Mouse (Mus musculus): ENCODE measurements around the gene Acap2. TPM values are rescaled to one million over a fixed set of nuclear protein-coding genes. Genes with fewer than 3 reads are reported as not detected.

Gene Acap2
- polyA plus RNA-seq, 1 experiment from 2014 or later: 11.1 TPM

GRCm38 (mm10) chr16:31165907-31166306 is 35.1 kb downstream of the Acap2 start:
- Histone ChIP-seq H3K4me3 (no peak overlapping the region), H3K9me3 (replicated peaks) (0 out of 2 replicates have a peak, but pooled peaks cover 5% of the 10 kb centered on the region), H3K27ac (0 out of 2 replicates have a peak overlapping the region, but pooled peaks have one; percentile 10), H3K9ac (no peak overlapping the region), H3K4me2 (no peak overlapping the region), H3K36me3 (no peaks in the 10 kb centered on the region), H3K4me1 (peaks cover 37% of the 10 kb centered on the region), H3K27me3 (replicated peaks) (no peaks in the 10 kb centered on the region)
- WGBS (ENCODE audit: insufficient replicate concordance): 69% methylated on average over 4 of the region's 4 CpGs
- no peak for ATAC-seq

GRCm38 (mm10) chr16:31165467-31165866 is 35.6 kb downstream of the Acap2 start:
- 75% methylated on average over 4 of the region's 4 CpGs for WGBS (ENCODE audit: insufficient replicate concordance)
- Histone ChIP-seq H3K36me3 (no peaks in the 10 kb centered on the region), H3K9me3 (replicated peaks) (0 out of 2 replicates have a peak, but pooled peaks cover 5% of the 10 kb centered on the region), H3K4me1 (peaks cover 37% of the 10 kb centered on the region), H3K4me2 (no peak overlapping the region), H3K27ac (no peak overlapping the region), H3K27me3 (replicated peaks) (no peaks in the 10 kb centered on the region), H3K4me3 (no peak overlapping the region), H3K9ac (no peak overlapping the region)
- ATAC-seq: no peak

GRCm38 (mm10) chr16:31164125-31164524 is 36.9 kb downstream of the Acap2 start:
- no peak for ATAC-seq
- Histone ChIP-seq H3K9ac (no peak overlapping the region), H3K4me3 (no peak overlapping the region), H3K4me2 (no peak overlapping the region), H3K27me3 (replicated peaks) (no peaks in the 10 kb centered on the region), H3K9me3 (replicated peaks) (0 out of 2 replicates have a peak, but pooled peaks cover 5% of the 10 kb centered on the region), H3K27ac (no peak overlapping the region), H3K4me1 (peaks cover 30% of the 10 kb centered on the region), H3K36me3 (peaks cover 1% of the 10 kb centered on the region; the same call in 1 of the 2 replicates)
- WGBS (ENCODE audit: insufficient replicate concordance): 74% methylated on average over 4 of the region's 4 CpGs

DNA sequence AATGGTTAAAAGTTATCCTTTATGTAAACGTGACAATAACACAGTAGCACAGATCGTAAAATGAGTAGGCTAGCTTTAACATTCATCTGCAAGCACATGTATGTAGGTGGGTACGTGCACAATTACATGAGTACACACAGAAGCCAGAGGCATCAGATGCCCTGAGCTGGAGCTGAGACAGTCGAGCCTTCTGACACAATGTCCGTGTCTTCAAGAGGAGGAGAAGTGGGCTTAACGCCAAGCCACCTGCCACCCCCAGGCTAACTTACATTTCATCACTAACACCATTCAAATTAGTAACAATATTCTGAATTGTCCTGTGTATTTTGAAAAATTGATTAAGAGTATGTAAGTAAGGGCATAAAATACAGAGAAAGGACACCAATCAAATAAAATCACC is 40.6 kb downstream of the Acap2 start:
- no peaks in the 10 kb centered on the region for H3K27me3 ChIP-seq (replicated peaks)
- peaks cover 17% of the 10 kb centered on the region for H3K9me3 ChIP-seq (replicated peaks)
- ATAC-seq: no peak
- H3K36me3 ChIP-seq: peaks cover 38% of the 10 kb centered on the region
- no peak overlapping the region for H3K4me2 ChIP-seq
- no peak overlapping the region for H3K9ac ChIP-seq
- 84% methylated on average over 6 of the region's 6 CpGs for WGBS (ENCODE audit: insufficient replicate concordance)
- no peak overlapping the region for H3K4me3 ChIP-seq
- no peak overlapping the region for H3K27ac ChIP-seq
- peaks cover 7% of the 10 kb centered on the region; the same call in 1 of the 2 replicates for H3K4me1 ChIP-seq

- Histone ChIP-seq H3K4me3 (no peak overlapping the region), H3K4me2 (no peak overlapping the region), H3K27me3 (replicated peaks) (no peaks in the 10 kb centered on the region), H3K9me3 (replicated peaks) (peaks cover 17% of the 10 kb centered on the region), H3K4me1 (peaks cover 3% of the 10 kb centered on the region; the same call in 1 of the 2 replicates), H3K36me3 (peaks cover 46% of the 10 kb centered on the region), H3K9ac (no peak overlapping the region), H3K27ac (no peak overlapping the region)
- WGBS (ENCODE audit: insufficient replicate concordance): 62% methylated on average over 2 of the region's 2 CpGs
- no peak for ATAC-seq
Measured at GRCm38 (mm10) chr16:31159491-31159890, 41.6 kb downstream of the Acap2 start.

DNA sequence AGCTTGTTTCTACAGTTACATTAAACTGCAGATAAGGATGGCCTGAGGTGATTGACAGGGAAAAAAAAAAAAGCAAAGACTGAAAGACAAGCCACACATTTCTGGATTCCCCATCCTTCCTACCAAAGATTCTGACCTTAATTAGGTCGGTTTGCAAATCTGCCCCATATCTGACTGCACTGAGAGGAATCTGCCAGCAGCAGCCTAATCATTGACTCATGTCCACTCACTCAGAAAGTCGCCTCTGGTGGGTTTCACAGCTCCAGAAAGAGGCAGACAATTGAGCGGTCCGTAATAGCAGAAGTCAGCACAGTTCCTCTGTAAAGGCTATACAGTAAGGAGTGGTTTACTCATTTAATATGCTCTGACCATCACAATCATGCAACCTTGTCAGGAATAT is 51.2 kb downstream of the Acap2 start:
- Histone ChIP-seq H3K4me2 (no peak overlapping the region), H3K9me3 (replicated peaks) (no peaks in the 10 kb centered on the region), H3K4me1 (no peaks in the 10 kb centered on the region), H3K4me3 (no peak overlapping the region), H3K9ac (no peak overlapping the region), H3K27me3 (replicated peaks) (no peaks in the 10 kb centered on the region), H3K36me3 (peaks cover 34% of the 10 kb centered on the region), H3K27ac (no peak overlapping the region)
- ATAC-seq: no peak
- 79% methylated on average over 4 of the region's 4 CpGs for WGBS (ENCODE audit: insufficient replicate concordance)

GRCm38 (mm10) chr16:31148891-31149290 is 52.2 kb downstream of the Acap2 start:
- no peak overlapping the region for H3K27ac ChIP-seq
- H3K36me3 ChIP-seq: peaks cover 26% of the 10 kb centered on the region
- H3K27me3 ChIP-seq (replicated peaks): no peaks in the 10 kb centered on the region
- H3K4me1 ChIP-seq: no peaks in the 10 kb centered on the region
- no peak overlapping the region for H3K4me2 ChIP-seq
- no peak overlapping the region for H3K4me3 ChIP-seq
- WGBS (ENCODE audit: insufficient replicate concordance): 72% methylated on average over 6 of the region's 6 CpGs
- H3K9me3 ChIP-seq (replicated peaks): no peaks in the 10 kb centered on the region
- no peak overlapping the region for H3K9ac ChIP-seq
- no peak for ATAC-seq

DNA sequence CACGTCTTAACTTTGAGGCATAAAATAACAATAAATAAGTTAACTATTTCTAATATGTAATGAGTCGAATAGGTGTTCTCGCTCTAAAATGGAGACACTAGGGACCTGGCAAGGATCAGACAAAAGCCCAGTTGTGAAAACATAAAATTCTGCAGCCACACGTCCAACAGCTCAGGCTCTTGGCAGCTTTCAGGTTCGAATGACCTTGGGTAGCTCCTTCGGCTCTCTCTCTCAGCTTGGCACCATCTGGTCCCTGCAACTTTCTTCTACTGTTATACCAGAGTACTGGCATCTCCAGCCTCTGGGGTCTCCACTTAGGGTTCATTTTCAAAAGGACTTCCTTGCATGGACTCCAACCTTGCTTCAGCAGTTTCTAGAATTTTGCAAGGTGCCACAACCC is 53.3 kb downstream of the Acap2 start:
- Histone ChIP-seq H3K9me3 (replicated peaks) (no peaks in the 10 kb centered on the region), H3K27me3 (replicated peaks) (no peaks in the 10 kb centered on the region), H3K4me2 (no peak overlapping the region), H3K4me3 (no peak overlapping the region), H3K36me3 (peaks cover 21% of the 10 kb centered on the region), H3K4me1 (no peaks in the 10 kb centered on the region), H3K9ac (no peak overlapping the region), H3K27ac (no peak overlapping the region)
- WGBS (ENCODE audit: insufficient replicate concordance): 74% methylated on average over 6 of the region's 6 CpGs
- ATAC-seq: no peak

DNA sequence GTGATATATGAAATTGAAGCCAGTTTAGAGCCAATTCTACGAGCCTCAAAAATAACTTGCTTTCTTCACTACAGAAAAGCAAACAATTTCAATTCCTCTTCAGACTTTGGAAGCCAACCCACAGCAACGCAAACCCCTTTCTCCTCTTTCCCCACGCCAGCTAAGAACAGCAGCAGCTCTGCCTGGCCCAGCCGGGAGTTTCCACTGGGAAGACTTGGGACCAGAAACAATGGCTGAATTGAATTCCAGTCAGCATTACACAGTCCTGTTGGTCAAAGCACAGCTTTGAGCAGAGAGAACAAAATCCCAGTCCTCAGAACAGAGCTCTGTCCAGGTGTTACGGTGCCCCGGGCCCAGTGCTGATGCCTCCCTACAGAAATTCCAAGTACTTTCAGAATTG is 59.1 kb downstream of the Acap2 start:
- ATAC-seq: no peak
- Histone ChIP-seq H3K27ac (no peak overlapping the region), H3K27me3 (replicated peaks) (no peaks in the 10 kb centered on the region), H3K4me1 (no peaks in the 10 kb centered on the region), H3K9me3 (replicated peaks) (no peaks in the 10 kb centered on the region), H3K36me3 (peaks cover 22% of the 10 kb centered on the region), H3K9ac (no peak overlapping the region), H3K4me3 (no peak overlapping the region), H3K4me2 (no peak overlapping the region)
- 85% methylated on average over 6 of the region's 6 CpGs for WGBS (ENCODE audit: insufficient replicate concordance)

DNA sequence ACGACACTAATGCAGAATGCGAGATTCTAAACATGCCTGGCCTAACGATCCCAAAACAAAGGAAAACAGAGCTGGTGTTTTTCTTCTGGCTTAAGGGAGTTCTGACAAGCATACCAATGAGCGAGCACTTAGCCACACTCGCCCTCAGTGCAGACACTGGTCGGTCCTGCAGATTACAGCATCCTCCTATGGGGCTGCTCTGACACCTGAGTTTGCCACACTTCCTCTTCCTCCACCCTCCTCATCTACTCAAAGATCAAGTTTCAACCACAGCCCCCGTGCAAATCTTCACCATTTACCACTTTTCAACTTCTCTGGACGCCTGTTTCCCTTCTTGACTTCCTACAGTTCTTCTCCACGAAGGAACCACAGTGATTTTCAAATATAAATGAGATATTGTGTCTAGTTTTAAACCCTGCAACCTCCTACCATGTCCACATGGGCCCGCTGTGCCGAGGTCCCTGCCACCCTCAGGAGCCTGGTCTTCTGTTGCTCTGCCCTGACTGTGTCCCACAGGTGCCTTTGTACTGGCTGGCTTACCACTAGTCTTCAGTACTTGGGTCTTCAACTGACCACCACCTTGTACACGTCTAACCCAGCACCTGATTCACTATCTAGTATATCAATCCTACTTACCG is 64.3 kb downstream of the Acap2 start:
- ATAC-seq: no peak
- peaks cover 42% of the 10 kb centered on the region for H3K36me3 ChIP-seq
- H3K4me1 ChIP-seq: no peaks in the 10 kb centered on the region
- H3K9me3 ChIP-seq (replicated peaks): no peaks in the 10 kb centered on the region
- H3K4me2 ChIP-seq: no peak overlapping the region
- whole genome bisulfite sequencing (ENCODE audit: insufficient replicate concordance): 60% methylated on average over 13 of the region's 13 CpGs
- no peak overlapping the region for H3K27ac ChIP-seq
- no peak overlapping the region for H3K4me3 ChIP-seq
- no peaks in the 10 kb centered on the region for H3K27me3 ChIP-seq (replicated peaks)
- H3K9ac ChIP-seq: no peak overlapping the region

GRCm38 (mm10) chr16:31135519-31135918 is 65.5 kb downstream of the Acap2 start:
- WGBS (ENCODE audit: insufficient replicate concordance): 70% methylated on average over 8 of the region's 8 CpGs
- Histone ChIP-seq H3K9ac (no peak overlapping the region), H3K4me1 (no peaks in the 10 kb centered on the region), H3K27me3 (replicated peaks) (no peaks in the 10 kb centered on the region), H3K9me3 (replicated peaks) (no peaks in the 10 kb centered on the region), H3K27ac (no peak overlapping the region), H3K4me3 (no peak overlapping the region), H3K36me3 (peaks cover 45% of the 10 kb centered on the region), H3K4me2 (no peak overlapping the region)
- no peak for ATAC-seq

GRCm38 (mm10) chr16:31131531-31131930 is 69.5 kb downstream of the Acap2 start:
- H3K9me3 ChIP-seq (replicated peaks): no peaks in the 10 kb centered on the region
- ATAC-seq: no peak
- no peaks in the 10 kb centered on the region for H3K27me3 ChIP-seq (replicated peaks)
- H3K36me3 ChIP-seq: peaks cover 31% of the 10 kb centered on the region
- WGBS (ENCODE audit: insufficient replicate concordance): 63% methylated on average over 5 of the region's 5 CpGs
- H3K4me3 ChIP-seq: no peak overlapping the region
- H3K4me2 ChIP-seq: no peak overlapping the region
- H3K9ac ChIP-seq: no peak overlapping the region
- H3K27ac ChIP-seq: no peak overlapping the region
- no peaks in the 10 kb centered on the region for H3K4me1 ChIP-seq

DNA sequence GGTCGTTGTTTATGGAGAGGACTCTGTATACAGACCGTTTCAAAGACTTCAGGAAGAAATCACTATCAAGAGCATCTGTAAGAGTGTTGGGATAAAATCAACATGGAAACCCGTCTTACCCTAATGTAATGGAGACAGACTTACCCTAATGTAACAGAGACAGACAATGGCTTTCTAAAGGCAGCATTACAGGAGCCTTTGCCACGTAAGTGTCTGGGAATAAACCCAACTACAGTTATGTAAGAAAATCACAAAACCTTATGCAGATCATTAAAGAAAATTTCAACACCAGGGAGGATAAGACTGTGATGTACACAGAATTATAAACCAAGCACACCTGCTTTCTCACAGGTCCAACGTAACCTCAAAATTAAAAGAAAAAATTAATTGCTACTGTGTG is 72.9 kb downstream of the Acap2 start:
- ATAC-seq: no peak
- no peaks in the 10 kb centered on the region for H3K4me1 ChIP-seq
- no peaks in the 10 kb centered on the region for H3K27me3 ChIP-seq (replicated peaks)
- H3K4me2 ChIP-seq: no peak overlapping the region
- no peak overlapping the region for H3K27ac ChIP-seq
- no peak overlapping the region for H3K9ac ChIP-seq
- H3K9me3 ChIP-seq (replicated peaks): no peaks in the 10 kb centered on the region
- H3K36me3 ChIP-seq: peaks cover 24% of the 10 kb centered on the region
- H3K4me3 ChIP-seq: no peak overlapping the region
- 77% methylated on average over 5 of the region's 5 CpGs for WGBS (ENCODE audit: insufficient replicate concordance)

Measured in liver, embryonic 12.5 days (tissue).